Mouse (Mus musculus) right cerebral cortex, postnatal 10 days (tissue): ENCODE measurements at regions not wholly inside any gene's neighbourhood (a gene's known extent, or its start where the extent isn't known, plus 50 kb on each side); places are given as distances from the start of the nearest gene placed in this dataset.
A peak's percentile ranks its signal among the peaks of the same experiment; 100 is the strongest.

Experiments
- DNase-seq, 2 experiments: peaks; one replicate each; pipeline ENCODE4 v3.0.0; 2021; ENCODE audit warnings: low spot score in 2 of 2

DNA sequence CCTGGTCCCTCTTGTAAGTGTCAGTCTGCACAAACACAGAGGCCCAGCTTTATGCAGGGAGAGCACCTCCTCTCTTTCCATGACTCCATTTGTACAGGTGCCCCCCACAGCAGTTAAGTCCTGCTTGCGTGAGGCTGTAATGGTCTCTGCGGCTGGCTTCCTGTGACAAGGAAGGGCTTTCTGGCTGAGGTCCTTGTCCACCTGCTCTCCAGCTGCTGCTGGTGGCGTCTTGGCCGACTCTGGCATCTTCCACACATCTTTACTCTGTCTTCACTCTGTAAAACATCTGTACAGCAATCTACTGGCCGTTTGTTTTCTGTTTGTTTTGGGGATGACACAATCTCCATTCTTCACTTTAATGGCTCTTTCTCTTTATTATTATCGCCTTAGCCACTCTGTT is 60.8 kb downstream of the Rpusd4 start:
- no peak for DNase-seq

GRCm38 (mm10) chr9:35330386-35330785 is 62.7 kb downstream of the Rpusd4 start:
- no peak for DNase-seq

DNA sequence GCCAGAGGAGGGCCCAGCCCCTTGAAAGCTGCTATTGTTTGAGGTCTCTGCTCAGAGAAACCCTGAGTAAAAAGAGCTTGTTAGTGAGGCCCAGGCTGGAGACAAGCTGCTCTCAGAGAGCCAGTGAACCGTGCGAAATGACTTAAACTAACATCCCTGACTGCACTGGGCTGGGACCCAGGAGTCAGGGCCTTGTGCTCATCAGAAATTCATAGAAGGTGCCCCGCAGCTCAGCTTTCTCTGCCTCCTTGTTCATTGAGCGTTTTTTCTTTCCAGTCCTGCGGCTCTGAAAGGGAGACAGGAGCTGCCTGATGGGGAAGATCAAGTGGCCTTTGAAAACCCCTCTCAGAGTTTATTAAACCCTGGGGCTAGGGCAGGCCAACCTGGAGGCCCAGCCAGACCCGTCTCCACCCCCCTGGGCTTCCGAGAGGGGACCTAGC is 63.6 kb downstream of the Rpusd4 start:
- DNase-seq, result peak; percentile 78 to 83

GRCm38 (mm10) chr9:35332688-35333630 is 65.3 kb downstream of the Rpusd4 start:
- DNase-seq, result no peak

DNA sequence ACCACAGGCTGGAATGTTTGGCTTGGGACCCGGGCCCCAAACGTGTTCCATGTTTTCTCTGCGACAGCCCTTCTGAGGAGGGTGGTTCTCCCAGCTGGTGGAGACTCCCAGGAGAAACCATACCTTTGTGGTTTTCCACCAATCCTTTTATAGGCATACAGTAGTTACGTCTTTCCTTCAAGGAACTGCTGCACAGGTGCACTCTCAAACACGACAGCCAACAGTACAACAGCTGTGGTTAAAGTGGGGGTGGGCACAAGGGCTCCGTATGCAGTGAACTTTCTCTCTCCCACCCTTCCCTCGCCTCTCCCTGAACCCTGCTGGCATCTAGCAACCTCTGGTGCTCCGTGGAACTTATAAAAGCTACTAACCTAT is 66.0 kb downstream of the Rpusd4 start:
- no peak for DNase-seq

- no peak for DNase-seq
These were observed 66.9 kb downstream of the Rpusd4 start for GRCm38 (mm10) chr9:35334536-35334935.

GRCm38 (mm10) chr9:35335181-35335580 is 67.5 kb downstream of the Rpusd4 start:
- DNase-seq, result no peak

DNA sequence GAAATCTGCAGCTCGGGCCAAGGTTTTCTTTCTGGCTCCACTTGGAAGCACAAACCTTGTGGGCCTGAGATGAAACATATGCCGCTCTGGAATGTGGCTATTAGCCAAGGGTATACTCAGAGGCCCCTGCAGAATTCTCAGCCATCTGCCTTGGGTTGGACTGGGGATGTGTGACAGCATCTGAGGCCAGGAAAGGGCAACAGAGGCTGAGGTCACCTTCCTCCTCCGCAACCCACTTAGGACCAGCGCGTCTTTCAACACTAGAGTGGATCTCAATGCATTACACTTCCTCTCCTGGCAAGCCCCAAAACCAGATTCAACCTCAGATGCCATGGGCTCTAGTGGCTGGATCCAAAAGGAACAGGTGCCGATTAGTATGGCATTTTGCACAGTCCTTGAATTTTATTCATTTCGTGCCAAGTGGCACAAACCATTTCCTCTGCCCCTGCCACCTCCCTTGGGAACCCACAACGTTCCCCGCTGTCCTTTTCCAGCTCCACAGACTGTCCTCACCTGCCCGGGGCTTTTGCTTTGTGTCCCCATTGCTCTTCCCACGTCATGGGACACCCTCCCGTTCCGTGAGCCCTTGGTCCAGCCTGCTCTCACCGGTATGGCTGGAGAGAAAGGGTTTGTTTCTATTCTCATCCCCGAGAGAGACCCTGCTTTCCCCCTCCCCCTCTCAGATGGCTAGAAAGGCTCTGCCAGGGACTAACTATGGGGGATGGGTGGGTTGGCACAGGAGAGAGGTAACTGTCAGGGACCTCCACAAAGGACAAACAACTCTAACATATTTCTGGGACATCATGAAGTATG is 68.4 kb downstream of the Rpusd4 start:
- no peak for DNase-seq

GRCm38 (mm10) chr9:35336701-35337055 is 69.0 kb downstream of the Rpusd4 start:
- no peak for DNase-seq

- DNase-seq, result no peak
These were observed 71.2 kb downstream of the Rpusd4 start for GRCm38 (mm10) chr9:35338858-35339257.

GRCm38 (mm10) chr9:35339492-35340262 is 72.0 kb downstream of the Rpusd4 start:
- DNase-seq, result no peak

GRCm38 (mm10) chr9:35340263-35340573 is 72.6 kb downstream of the Rpusd4 start:
- DNase-seq, result no peak

GRCm38 (mm10) chr9:35340811-35341210 is 73.1 kb downstream of the Rpusd4 start:
- DNase-seq, result no peak

DNA sequence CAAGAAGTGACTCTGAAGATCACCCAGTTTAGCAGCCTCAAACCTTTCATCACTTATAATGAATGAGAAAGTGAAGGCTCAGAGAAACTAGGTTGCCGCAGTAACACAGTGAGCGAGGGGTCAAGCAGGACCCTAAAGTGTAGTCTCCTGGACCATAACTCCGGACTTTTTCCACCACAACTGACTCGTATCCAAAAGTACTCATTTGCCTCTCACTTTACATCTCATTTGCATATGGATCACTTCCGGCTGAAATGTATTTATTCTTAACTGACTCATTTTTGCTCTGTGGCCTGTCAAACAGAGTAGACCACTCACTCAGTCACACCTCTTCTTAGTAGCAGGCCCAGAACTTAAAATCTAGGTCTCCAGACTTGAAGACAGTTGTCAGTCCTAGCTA is 73.7 kb downstream of the Rpusd4 start:
- no peak for DNase-seq

- no peak for DNase-seq
These were observed 74.8 kb downstream of the Rpusd4 start for GRCm38 (mm10) chr9:35342436-35342835.

GRCm38 (mm10) chr9:35343336-35343735 is 75.7 kb downstream of the Rpusd4 start:
- no peak for DNase-seq

GRCm38 (mm10) chr9:35344374-35344773 is 76.6 kb upstream of the Cdon start:
- DNase-seq, result no peak

DNA sequence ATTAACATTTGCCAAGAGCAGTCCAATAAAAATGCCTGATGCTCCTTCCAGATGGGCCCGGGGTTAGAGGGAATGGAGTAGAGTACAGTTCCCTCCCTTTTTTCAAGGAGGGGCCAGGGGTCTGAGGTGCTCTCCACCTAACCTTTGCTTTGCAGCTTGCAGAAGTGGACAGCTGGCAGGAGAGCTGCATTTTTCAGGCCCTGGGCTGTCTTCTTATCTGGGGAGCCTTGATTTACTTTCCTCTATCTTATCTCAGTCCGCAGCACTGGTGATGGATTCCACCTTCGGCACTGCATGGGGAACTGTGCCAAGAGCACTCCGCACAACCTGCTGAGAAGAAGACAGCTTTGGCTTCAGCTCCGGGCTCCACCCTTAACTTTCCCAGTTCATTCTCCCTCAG is 74.5 kb upstream of the Cdon start:
- no peak for DNase-seq

DNA sequence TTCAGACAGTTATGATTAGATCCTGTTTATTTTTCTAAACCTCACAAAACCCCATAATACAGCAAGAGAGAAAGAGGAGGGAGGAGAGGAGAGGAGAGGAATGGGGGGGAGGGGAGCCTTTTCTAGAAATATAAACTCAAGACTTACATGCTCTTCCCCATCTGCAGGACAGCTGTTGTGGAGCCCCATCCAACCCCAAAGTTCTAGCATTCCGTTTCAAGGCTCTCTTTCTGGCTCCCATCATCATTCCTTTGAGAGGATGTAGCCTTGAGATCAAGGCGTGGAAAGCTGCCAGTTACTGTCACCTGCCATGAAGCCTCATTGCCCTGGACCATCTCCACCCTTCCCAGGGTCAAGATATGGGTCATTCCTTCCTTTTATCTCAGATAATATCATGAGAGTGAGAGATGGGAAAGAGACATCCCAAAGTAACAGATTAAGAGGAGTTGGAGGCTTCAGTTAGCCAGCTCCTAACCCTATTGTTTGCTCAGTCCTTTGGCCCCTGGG is 70.8 kb upstream of the Cdon start:
- DNase-seq, result no peak

- DNase-seq, result no peak
These were observed 69.4 kb upstream of the Cdon start for GRCm38 (mm10) chr9:35351576-35351975.

DNA sequence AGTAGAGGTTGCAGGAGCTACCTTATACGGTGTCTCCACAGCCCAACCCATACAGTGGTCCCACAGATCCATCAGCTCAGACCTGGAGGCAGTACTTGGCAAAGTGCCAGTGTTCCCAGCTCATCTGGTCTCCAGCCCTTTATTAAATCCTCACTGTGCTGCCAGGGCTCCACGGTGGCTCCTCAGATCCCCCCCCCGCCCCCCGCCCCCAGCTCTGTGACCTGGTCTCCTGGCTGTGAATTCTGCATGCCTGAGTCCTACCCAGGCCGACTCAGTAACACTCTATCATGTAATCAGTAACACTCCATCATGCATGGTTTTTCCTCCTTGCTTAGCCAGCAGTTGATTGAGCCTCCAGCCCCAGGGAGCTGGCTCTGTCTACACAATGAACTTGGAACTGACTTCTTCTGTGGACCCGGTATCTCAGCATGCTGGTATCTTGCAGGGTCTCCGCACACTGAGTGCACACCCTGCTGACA is 66.2 kb upstream of the Cdon start:
- no peak for DNase-seq

- DNase-seq, result no peak
These were observed 61.2 kb upstream of the Cdon start for GRCm38 (mm10) chr9:35359699-35360098.
